Mouse (Mus musculus) c-Kit-positive CD71-negative TER-119-negative erythroid progenitor cells, embryonic 14.5 days (primary cell): Measurements from ENCODE around the gene Ptges3l.
A peak's percentile ranks its signal among the peaks of the same experiment; 100 is the strongest.
"Not testable (repeated sequence)": the region's sequence is repeated elsewhere in the genome, so short reads cannot be mapped to it uniquely, and the experiment has no call there.

Experiments
- DNase-seq: peaks from one replicate; pipeline ENCODE4 v3.0.0-alpha.2; 2013; ENCODE audit warnings: low read depth

Ptges3l gene

DNA sequence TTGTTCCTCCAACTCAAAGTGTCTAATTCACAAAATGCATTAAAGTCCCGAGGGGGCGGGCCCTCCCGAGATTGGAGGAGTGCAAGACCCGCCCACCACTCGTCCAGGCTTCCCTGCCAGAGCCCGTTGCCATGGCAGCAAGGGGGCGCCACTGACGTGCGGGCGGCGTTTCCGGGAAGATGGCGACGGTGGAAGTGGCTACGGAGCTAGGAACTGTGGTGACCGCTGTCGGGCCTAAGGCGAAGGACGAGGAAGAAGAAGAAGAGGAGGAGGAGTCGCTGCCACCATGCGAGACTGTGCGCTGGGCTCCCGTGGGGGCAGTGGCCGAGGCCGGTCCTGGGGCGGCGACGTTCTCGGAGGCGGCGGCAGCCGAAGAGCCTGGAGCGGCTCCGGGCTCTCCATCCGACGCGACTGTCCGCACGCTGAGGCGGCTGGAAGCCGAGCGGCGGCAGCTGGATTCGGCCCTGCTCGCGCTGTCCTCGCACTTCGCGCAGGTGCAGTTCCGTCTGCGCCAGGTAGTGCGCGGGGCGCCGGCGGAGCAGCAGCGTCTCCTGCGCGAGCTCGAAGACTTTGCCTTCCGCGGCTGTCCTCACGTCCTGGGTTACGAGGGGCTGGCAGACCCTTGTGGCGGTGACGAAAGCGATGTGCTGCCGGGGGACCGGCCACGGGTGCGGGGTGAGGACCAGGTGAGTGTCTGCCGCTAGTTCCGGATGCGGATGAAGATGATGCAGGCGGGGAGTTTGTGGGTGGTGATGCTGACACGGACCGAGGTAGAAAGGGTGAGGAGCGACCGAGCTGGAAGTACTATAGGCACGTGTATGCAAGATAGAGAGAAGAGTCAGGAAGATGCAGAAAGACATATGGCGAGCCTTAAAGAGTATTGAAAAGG is at the start of gene Ptges3l, which contains the start of gene Rundc1:
TSS of gene Ptges3l (minus strand) at position 409 of the 889 bp plus-strand sequence.
TSS of gene Rundc1 (plus strand) at position 161 of the 889 bp plus-strand sequence.
- DNase-seq: peak; percentile 99

GRCm38 (mm10) chr11:101474298-101474697 is 49.2 kb upstream of the Ptges3l start:
- DNase-seq: no peak

DNA sequence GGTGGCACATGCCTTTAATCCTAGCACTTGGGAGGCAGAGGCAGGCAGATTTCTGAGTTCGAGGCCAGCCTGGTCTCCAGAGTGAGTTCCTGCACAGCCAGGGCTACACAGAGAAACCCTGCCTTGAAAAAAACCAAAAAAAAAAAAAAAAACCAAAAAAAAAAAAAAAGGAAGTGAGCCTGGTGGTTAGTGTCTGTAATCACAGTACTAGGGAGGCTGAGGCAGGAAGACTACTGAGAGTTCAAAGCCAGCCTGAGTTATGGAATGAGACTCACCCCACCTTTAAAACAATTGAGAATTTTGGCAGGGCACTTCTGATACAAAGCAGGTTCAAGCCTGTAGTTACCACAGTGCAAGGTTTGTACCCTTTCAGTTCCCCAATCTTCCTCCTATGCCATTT is 48.6 kb upstream of the Ptges3l start:
- DNase-seq: not testable (repeated sequence)

- no peak for DNase-seq
Observed at GRCm38 (mm10) chr11:101472336-101472735, 47.2 kb upstream of the Ptges3l start.

DNA sequence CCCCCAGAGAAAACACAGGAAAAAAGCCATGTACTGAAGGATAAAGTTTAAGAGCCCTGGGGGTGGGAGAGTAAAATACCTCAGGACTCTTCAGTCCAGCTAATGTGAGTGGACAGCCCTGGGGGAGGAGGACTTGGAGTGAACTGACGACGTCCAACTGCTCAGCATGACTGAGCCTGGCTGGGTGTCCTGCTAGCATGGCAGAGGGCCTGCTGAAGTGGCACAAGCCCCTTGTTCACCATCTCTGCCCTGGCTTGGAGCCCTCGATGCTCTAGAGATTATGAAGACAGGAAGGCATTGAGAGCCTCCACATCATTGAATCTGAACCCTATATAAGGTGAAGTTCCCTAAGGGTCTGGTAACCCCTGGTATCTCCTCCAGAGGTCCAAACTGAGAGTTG is 46.8 kb upstream of the Ptges3l start:
- no peak for DNase-seq

GRCm38 (mm10) chr11:101470206-101470605 is 45.1 kb upstream of the Ptges3l start:
- DNase-seq: no peak

- no peak for DNase-seq
Observed at GRCm38 (mm10) chr11:101469155-101469554, 44.0 kb upstream of the Ptges3l start.

- no peak for DNase-seq
Observed at GRCm38 (mm10) chr11:101468731-101469130, 43.6 kb upstream of the Ptges3l start.

GRCm38 (mm10) chr11:101468263-101468688 is 43.1 kb upstream of the Ptges3l start:
- DNase-seq: no peak

GRCm38 (mm10) chr11:101467477-101468262 is 42.5 kb upstream of the Ptges3l start:
- DNase-seq: no peak

DNA sequence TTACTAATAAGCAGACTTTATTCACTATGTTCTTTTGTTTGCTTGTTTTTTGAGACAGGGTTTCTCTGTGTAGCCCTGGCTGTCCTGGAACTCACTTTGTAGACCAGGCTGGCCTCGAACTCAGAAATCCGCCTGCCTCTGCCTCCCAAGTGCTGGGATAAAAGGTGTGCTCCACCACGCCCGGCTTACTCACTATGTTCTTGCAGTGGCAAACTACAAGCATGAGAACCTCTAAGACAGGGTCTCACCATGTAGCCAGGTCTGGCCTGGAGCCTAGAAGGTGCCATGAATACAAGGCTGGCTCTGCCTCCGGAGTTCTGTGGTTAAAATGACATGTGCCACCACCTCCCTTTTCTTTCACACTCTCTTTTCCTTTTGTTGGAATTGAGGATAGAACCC is 41.4 kb upstream of the Ptges3l start:
- not testable (repeated sequence) for DNase-seq

GRCm38 (mm10) chr11:101465869-101466551 is 40.9 kb upstream of the Ptges3l start, which contains the start of gene Vat1:
Gene Vat1 (minus strand): TSS chr11:101466230.
- no peak for DNase-seq

- no peak for DNase-seq
Observed at GRCm38 (mm10) chr11:101465101-101465868, 40.2 kb upstream of the Ptges3l start.

GRCm38 (mm10) chr11:101464211-101465100 is 39.3 kb upstream of the Ptges3l start, which contains the start of gene Rnd2:
Gene Rnd2 (plus strand): TSS chr11:101464999.
- no peak for DNase-seq

- DNase-seq: no peak
Observed at GRCm38 (mm10) chr11:101462583-101463440, 37.7 kb upstream of the Ptges3l start.

GRCm38 (mm10) chr11:101462141-101462540 is 37.0 kb upstream of the Ptges3l start:
- no peak for DNase-seq

DNA sequence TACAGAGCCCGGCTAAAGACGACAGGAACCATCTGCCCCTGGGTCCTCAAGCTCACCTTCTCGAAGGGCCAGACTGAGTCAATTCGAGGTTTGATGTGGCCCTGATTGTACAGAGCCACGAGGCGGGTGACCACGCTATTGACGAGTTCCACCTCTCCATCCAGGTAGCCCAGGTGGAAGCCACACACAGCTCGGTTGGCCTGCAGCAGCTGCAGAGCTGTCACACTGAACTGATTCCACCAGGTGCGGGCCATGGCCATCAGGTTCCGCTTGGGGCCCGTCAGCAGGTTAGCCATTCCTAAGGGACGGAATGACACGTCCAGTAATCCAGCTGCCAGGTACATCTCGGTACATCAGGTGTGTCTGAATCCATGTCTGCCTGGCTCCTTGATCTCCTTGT is 35.2 kb upstream of the Ptges3l start:
- no peak for DNase-seq

DNA sequence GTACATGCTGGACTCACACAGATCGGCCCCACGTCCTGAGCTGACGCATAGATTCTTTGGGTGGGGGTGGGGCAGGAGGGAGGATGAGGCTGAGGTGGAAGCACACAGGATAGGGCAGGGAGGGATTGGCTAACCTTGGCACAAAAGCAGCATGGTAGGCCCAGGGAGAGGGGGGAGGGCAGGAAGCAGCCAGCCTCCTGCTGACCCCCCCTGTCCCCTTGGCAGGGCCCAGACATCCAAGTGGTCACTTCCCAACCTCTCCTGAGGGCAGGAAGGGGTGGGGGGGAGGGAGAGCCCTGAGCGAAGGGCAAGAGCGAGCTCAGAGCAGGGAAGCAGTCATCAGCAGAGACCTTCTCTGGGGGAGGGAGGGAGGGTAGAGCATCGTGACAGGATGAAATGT is 34.6 kb upstream of the Ptges3l start:
- DNase-seq: no peak

- DNase-seq: no peak
Observed at GRCm38 (mm10) chr11:101458217-101458616, 33.1 kb upstream of the Ptges3l start.
